Mouse (Mus musculus) ZHBTc4 (cell line): ENCODE measurements around the gene Gm20696.

Experiments used
- DNase-seq: peaks from one replicate; pipeline ENCODE4 v3.0.0-alpha.2; 2011; ENCODE audit warnings: low read depth, low spot score

Gm20696 gene

GRCm38 (mm10) chr6:99330169-99330568 is 336.4 kb downstream of the Gm20696 start:
- no peak for DNase-seq

GRCm38 (mm10) chr6:99328634-99329033 is 338.0 kb downstream of the Gm20696 start:
- DNase-seq, result no peak

- no peak for DNase-seq
Measured at GRCm38 (mm10) chr6:99328146-99328545, 338.5 kb downstream of the Gm20696 start.

DNA sequence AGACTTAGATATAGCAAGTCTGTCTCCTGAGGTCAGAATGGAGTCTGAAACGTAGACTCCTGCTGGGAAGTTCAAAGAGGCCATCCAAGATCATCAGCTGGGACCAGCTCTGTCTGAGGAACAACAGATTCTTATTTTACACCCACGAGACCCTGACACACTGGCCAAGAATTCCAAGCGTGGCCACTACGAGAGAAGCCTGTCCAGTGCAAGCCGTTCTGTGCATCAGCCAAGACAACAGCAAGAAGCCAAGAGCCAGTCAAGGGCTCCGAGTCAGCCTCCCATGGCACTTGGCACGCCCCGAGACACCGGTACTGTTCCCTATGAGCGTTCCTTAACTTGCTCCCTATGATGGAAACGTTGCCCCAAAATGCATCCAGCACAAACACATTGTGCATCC is 338.9 kb downstream of the Gm20696 start:
- DNase-seq, result no peak

- DNase-seq, result no peak
Measured at GRCm38 (mm10) chr6:99325881-99326280, 340.7 kb downstream of the Gm20696 start.

- DNase-seq, result no peak
Measured at GRCm38 (mm10) chr6:99325461-99325860, 341.1 kb downstream of the Gm20696 start.

DNA sequence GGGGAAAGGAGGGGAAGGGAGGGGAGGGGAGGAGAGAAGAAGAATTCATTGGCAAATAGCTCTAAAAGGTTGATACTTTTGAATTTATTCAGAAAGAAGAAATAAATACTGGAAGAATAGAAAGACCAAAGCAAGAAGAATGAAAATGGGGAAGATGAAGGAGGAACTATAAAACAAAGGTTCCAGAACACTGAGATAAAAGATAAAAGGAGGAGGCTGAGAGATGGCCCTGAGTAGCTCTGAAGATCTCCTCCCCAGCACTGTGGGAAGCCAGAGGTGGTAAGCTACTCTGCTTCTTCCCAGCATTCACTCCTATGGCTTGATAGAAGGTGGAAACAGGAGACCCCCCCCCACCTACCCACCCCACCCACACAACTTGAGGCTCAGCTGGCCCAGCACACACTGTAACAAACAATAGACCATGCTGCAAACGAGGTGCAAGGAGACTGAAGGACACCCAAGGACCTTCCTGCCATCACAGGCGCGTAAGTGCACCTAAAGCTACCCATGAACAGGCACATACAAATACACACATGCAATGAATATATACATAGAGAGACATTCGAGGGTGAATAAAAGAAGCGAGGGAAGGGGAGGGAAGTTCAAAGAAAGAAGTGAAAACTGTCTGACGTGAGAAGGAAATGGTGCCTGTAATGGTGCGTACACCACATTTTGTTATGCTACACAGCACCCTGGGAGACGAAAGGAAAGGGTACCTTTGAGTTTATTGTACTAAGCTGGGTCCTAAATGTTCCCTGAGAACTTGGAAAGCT is 344.3 kb downstream of the Gm20696 start:
- no peak for DNase-seq

GRCm38 (mm10) chr6:99320444-99320843 is 346.2 kb downstream of the Gm20696 start:
- DNase-seq, result no peak

GRCm38 (mm10) chr6:99319415-99320405 is 346.9 kb downstream of the Gm20696 start:
- DNase-seq, result peak; percentile 29

DNA sequence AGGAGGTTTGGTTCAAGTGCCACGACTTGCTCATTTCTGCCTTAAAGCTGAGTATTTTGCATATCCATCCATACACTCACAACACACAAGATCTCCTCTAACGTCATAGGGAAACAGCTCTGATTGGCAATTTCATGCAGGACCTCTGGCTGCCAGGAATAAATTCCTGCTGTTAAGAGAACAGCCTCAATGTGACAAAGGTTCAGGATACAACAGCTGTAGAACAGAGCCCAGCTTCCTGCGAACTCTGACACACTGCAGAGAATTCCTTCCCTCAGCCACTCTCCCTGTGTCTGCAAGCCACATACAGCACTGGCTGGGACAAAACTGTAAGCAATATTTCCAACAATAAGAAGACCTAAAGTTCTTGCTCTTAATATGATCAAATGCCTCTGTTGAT is 351.9 kb downstream of the Gm20696 start:
- DNase-seq, result no peak

GRCm38 (mm10) chr6:99310529-99310928 is 356.1 kb downstream of the Gm20696 start:
- DNase-seq, result peak; percentile 7

- peak; percentile 61 for DNase-seq
Measured at GRCm38 (mm10) chr6:99310171-99310500, 356.5 kb downstream of the Gm20696 start.

GRCm38 (mm10) chr6:99309466-99310170 is 357.0 kb downstream of the Gm20696 start:
- peak; percentile 43 for DNase-seq

GRCm38 (mm10) chr6:99305751-99306150 is 360.8 kb downstream of the Gm20696 start:
- DNase-seq, result no peak

DNA sequence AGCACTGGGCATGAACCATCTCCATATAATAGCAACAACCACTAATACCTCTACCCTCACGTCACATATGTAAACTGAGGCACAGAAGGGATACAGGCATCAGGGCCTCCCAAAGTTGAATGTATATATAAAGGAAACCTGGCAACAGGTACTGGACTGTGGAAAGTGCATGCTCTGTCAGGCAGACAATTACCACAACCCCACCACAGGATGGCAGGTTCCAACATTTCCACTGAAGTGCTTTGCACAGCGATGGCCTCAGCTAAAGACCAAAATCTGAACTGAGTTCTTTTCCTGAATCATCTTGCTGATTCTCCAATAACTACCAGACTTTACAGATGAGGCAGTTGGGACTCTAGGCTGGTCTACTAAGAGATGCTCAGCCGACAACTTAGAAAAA is 361.4 kb downstream of the Gm20696 start:
- no peak for DNase-seq

- no peak for DNase-seq
Measured at GRCm38 (mm10) chr6:99302662-99303435, 363.7 kb downstream of the Gm20696 start.

DNA sequence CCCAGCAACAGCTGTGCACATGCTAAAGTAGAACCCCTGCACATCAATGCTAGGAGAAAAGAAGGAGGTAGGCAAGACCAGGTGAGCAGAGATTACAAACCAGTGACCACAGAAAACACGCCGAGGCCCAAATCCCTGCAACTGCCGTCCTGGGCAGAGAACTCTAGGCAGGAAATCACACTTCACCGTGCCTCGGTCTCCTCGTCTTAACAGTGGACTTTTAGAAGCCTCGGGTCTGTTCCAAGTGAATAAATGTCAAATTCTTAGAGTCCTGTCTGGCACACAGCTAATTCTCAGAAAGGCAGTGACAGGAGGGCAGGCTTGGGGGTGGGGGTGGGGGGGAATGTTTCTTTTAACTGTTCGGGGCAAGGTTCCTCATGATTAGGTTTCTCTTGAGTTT is 364.7 kb downstream of the Gm20696 start:
- no peak for DNase-seq

DNA sequence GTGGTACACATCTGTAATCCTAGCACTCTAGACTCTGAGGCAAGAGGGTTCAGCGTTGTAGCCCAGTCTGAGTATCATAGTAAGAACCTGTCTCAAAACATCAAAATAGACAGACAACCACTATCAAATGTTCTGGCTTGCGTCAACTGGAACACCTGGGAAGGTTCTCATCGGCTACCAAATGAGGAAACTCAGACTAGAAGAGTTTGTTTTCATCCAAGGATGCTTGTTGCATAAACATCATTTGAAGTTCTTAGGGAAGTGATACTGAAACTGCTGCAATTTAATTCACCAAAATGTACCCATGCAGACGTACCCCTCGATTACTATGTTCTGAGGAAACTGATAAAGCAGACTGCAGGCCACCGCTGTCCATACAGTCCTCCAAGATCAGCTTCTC is 366.4 kb downstream of the Gm20696 start:
- no peak for DNase-seq

DNA sequence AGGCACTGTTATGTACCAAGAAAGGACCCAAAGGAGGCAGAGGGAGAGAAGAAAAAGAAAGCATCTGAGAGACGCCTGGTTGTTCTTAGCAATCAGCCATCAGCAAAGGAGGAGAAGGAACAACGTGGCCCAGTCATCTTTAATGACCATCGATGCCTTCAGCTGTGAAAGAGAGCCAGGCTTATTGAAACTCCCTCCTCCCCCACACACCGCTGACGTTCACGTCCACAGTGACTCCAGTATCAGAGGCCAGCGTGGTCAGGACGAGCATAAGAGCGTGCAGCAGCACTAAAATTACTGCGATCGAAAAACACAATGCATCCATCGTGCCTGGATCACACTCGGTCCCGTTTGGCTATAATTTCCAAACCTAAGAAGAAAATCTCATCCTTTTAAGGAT is 367.4 kb downstream of the Gm20696 start:
- DNase-seq, result no peak

GRCm38 (mm10) chr6:99297535-99297934 is 369.1 kb downstream of the Gm20696 start:
- no peak for DNase-seq

- DNase-seq, result no peak
Measured at GRCm38 (mm10) chr6:99295495-99295894, 371.1 kb downstream of the Gm20696 start.
